Mouse (Mus musculus) megakaryocyte, embryonic 14.5 days (primary cell): ENCODE measurements at regions not wholly inside any gene's neighbourhood (a gene's known extent, or its start where the extent isn't known, plus 50 kb on each side); places are given as distances from the start of the nearest gene placed in this dataset.

Source experiments
- FLI1 ChIP-seq: IDR thresholded peaks from 2 replicates; pipeline ENCODE4 v1.6.1; 2012; ENCODE audit warnings: low read length, inconsistent platforms, mixed read lengths
- GATA1 ChIP-seq: IDR thresholded peaks from 3 replicates; pipeline ENCODE4 v1.6.1; 2012; ENCODE audit warnings: mixed read lengths, low read length, inconsistent platforms, borderline replicate concordance

- TF ChIP-seq GATA1 (no peak), FLI1 (no peak)
These were observed 254.7 kb downstream of the 1810013L24Rik start for GRCm38 (mm10) chr16:9084581-9084980.
